Mouse (Mus musculus) heart, postnatal 0 days (tissue): ENCODE measurements around the gene Zzef1. TPM values are rescaled to one million over a fixed set of nuclear protein-coding genes. Genes with fewer than 3 reads are reported as not detected.
A peak's percentile ranks its signal among the peaks of the same experiment; 100 is the strongest.

ENCODE experiments used
- ATAC-seq: fragments of 200-750 bp; cut with Nextera tagmentation; 2 replicates; pipeline ENCODE4 v1.8.0; 2017; ENCODE audit warnings: low read depth, moderate number of reproducible peaks, moderate library complexity; ENCODE audit not compliant: insufficient read depth
- DNase-seq: peaks from one replicate; pipeline ENCODE4 v3.0.0-alpha.2; 2016; ENCODE audit warnings: low spot score
- H3K27ac ChIP-seq: fragments of 300-500 bp; sonication (generic); 2 replicates; pipeline ENCODE4 v1.5.1; 2014; ENCODE audit warnings: low read depth, mild to moderate bottlenecking
- H3K27me3 ChIP-seq: fragments of 300-500 bp; sonication (generic); 2 replicates; pipeline ENCODE4 v1.6.1; 2014; ENCODE audit warnings: low read length, mixed read lengths; ENCODE audit not compliant: control insufficient read depth, insufficient read depth
- H3K36me3 ChIP-seq: fragments of 300-500 bp; sonication (generic); replicated peaks from 2 replicates; pipeline ENCODE4 v1.6.1; 2014; ENCODE audit warnings: low read length, mixed read lengths; ENCODE audit not compliant: control insufficient read depth, insufficient read depth
- H3K4me1 ChIP-seq: fragments of 300-500 bp; sonication (generic); 2 replicates; pipeline ENCODE4 v1.6.1; 2014; ENCODE audit warnings: antibody characterized with exemption; ENCODE audit not compliant: control insufficient read depth, insufficient read depth
- H3K4me2 ChIP-seq: fragments of 300-500 bp; sonication (generic); 2 replicates; pipeline ENCODE4 v1.6.1; 2014; ENCODE audit warnings: low read depth, mild to moderate bottlenecking, low read length, moderate library complexity
- H3K4me3 ChIP-seq: fragments of 300-500 bp; sonication (generic); 2 replicates; pipeline ENCODE4 v1.5.1; 2014; ENCODE audit warnings: low read depth, low read length
- H3K9ac ChIP-seq: fragments of 300-500 bp; sonication (generic); replicated peaks from 2 replicates; pipeline ENCODE4 v1.6.1; 2014; ENCODE audit warnings: low read depth, low read length, mixed read lengths
- H3K9me3 ChIP-seq: fragments of 300-500 bp; sonication (generic); replicated peaks from 2 replicates; pipeline ENCODE4 v1.6.1; 2016; ENCODE audit warnings: low read length; ENCODE audit not compliant: control insufficient read depth
- CTCF ChIP-seq: IDR thresholded peaks from 2 replicates; pipeline ENCODE4 v1.5.1; 2016; ENCODE audit warnings: antibody characterized with exemption, control low read depth, low read depth
- EP300 ChIP-seq: IDR thresholded peaks from 2 replicates; pipeline ENCODE4 v1.6.1; 2016; ENCODE audit warnings: antibody characterized with exemption, low read depth
- WGBS: fragments of 180-500 bp; shearing (Covaris S2); extraction: QIAGEN DNeasy Blood & Tissue Kit; methylation state at CpG from one replicate; pipeline ENCODE4 v1.1.7; 2014; 5-methylcytosine and 5-hydroxymethylcytosine counted together
- polyA plus RNA-seq: library from polyadenylated mRNA; unstranded; fragments of >200 nt; fragmentation: Nextera tagmentation; extraction: Ambion mirVana; gene quantifications from 2 replicates; pipeline ENCODE4 v1.2.1, GENCODE M21; 2015
- total RNA-seq: library from RNA; depleted of rRNA; stranded (reverse); fragments of >200 nt; gene quantifications from 2 replicates; pipeline ENCODE4 v1.2.3, GENCODE M21; 2014; ENCODE audit warnings: low replicate concordance

Gene Zzef1
- total and polyA plus RNA-seq, 2 experiments from 2014 or later = 5.2 to 43.2 TPM

DNA sequence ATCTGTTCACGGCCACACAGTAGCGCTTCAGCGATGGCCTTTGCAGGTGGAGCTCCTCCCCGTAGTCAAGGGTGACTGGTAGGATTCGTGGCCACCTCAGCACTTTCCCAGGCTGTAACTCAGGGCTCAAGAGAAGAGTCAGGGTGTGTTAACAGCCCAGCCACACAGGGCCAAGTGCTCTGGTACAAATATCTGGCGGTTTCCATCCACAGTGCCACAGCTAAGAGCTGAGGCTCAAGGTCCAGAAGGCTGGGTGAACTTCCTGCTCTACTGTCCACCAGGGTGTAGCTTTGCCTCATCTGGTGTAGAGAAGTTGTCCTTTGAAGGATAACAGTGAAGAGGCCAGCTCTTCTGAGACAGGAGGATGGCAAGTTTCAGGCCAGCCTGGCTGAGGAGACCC is 156.7 kb downstream of the Zzef1 start:
- no peak for DNase-seq
- TF ChIP-seq CTCF (no peak), EP300 (no peak)
- WGBS = 72% methylated on average over 6 of the region's 6 CpGs
- no peak overlapping the region for H3K4me3 ChIP-seq
- no peak overlapping the region; the same call in 1 of the 2 replicates for H3K9ac ChIP-seq
- H3K4me2 ChIP-seq = no peak overlapping the region
- H3K36me3 ChIP-seq = no peaks in the 10 kb centered on the region
- peak overlapping the region; percentile 66 for H3K27ac ChIP-seq
- no peaks in the 10 kb centered on the region for H3K9me3 ChIP-seq
- ATAC-seq = no peak
- H3K27me3 ChIP-seq = no peaks in the 10 kb centered on the region
- peaks cover 38% of the 10 kb centered on the region for H3K4me1 ChIP-seq

GRCm38 (mm10) chr11:72953116-72953439 is 157.1 kb downstream of the Zzef1 start:
- Histone ChIP-seq H3K9ac (no peak overlapping the region; the same call in 1 of the 2 replicates), H3K9me3 (no peaks in the 10 kb centered on the region), H3K36me3 (no peaks in the 10 kb centered on the region), H3K4me3 (no peak overlapping the region), H3K4me1 (peaks cover 38% of the 10 kb centered on the region), H3K27me3 (no peaks in the 10 kb centered on the region), H3K27ac (peak overlapping the region; percentile 66), H3K4me2 (no peak overlapping the region)
- DNase-seq (no peak), ATAC-seq (no peak)
- TF ChIP-seq CTCF (no peak), EP300 (no peak)
- 77% methylated on average over 1 of the region's 1 CpGs for WGBS

DNA sequence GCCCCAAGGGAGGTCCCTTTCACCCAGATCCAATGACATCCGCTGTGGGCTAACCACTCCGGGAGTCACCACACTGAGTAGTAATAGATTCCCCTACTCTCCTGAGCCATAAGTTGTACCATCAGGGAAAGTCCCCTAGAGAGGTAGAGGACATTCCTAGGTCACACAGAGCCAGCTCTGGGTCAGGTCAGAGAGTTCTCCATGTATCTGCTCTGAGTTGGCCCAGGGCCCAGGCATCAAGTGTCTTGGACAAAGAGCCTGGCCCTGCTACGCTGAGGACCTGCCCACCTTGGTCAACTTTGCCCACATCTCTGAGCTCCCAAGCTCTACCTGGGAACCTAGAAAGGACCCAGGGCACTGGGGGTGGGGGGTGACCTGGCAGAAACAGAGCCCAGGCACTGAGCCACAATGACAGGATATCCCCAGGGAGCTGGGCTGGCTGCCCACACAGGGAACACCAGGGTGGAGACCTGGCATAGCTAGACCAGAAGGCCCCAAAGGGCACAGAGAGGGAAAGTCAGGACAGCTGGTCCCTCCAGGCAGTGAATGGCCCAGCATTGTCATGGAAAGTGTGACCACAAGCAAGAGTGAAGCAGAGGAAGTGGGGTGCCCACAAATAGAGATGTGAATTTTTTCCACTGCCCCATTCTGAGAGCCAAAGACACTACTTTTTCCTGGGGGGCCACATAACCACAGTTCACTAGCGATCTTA is 157.6 kb downstream of the Zzef1 start:
- ATAC-seq = peak; percentile 76
- 45% methylated on average over 4 of the region's 4 CpGs for WGBS
- no peaks in the 10 kb centered on the region for H3K9me3 ChIP-seq
- no peak overlapping the region for H3K9ac ChIP-seq
- no peak overlapping the region for H3K4me2 ChIP-seq
- H3K4me3 ChIP-seq = no peak overlapping the region
- H3K27me3 ChIP-seq = no peaks in the 10 kb centered on the region
- peak; percentile 69 for DNase-seq
- peak overlapping the region; percentile 66 for H3K27ac ChIP-seq
- H3K4me1 ChIP-seq = peaks cover 38% of the 10 kb centered on the region
- TF ChIP-seq EP300 = no peak
- TF ChIP-seq CTCF = no peak
- H3K36me3 ChIP-seq = no peaks in the 10 kb centered on the region

DNA sequence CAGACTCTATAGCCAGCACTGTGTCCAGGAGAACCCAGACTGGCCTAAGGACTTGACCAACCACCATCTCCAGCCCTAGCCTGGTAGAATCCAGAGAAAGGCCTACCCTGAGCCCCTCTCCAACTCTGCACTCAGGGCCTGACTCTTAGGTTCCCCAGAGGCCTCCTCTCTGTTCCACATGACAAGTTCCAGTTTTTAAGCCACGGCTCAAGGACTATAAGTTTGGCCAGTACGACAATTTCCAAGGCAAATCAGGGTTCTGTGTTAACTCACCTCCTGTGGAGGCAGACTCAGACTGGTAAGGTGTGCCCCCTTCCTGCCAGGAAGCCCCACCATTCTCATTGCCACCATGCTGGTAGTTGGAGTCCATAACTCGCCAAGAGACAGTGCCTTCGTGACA is 158.2 kb downstream of the Zzef1 start:
- DNase-seq = no peak
- Histone ChIP-seq H3K27ac (peak overlapping the region; percentile 66; the same call in 1 of the 2 replicates), H3K36me3 (no peaks in the 10 kb centered on the region), H3K4me1 (peaks cover 38% of the 10 kb centered on the region), H3K4me2 (no peak overlapping the region), H3K27me3 (no peaks in the 10 kb centered on the region), H3K9ac (no peak overlapping the region), H3K4me3 (no peak overlapping the region), H3K9me3 (no peaks in the 10 kb centered on the region)
- WGBS = 93% methylated on average over 4 of the region's 4 CpGs
- ATAC-seq = no peak
- TF ChIP-seq EP300 = no peak
- TF ChIP-seq CTCF = no peak

- Histone ChIP-seq H3K4me1 (peaks cover 38% of the 10 kb centered on the region), H3K9me3 (no peaks in the 10 kb centered on the region), H3K4me3 (no peak overlapping the region), H3K27me3 (peaks cover 5% of the 10 kb centered on the region; the same call in 1 of the 2 replicates), H3K36me3 (no peaks in the 10 kb centered on the region), H3K4me2 (no peak overlapping the region), H3K27ac (peak overlapping the region; percentile 52), H3K9ac (no peak overlapping the region)
- 62% methylated on average over 5 of the region's 5 CpGs for WGBS
- peak; percentile 73 for DNase-seq
- peak; percentile 39 for ATAC-seq
- TF ChIP-seq EP300 = peak; percentile 79
- no peak for TF ChIP-seq CTCF
These were observed 159.4 kb downstream of the Zzef1 start for GRCm38 (mm10) chr11:72955339-72955974.

DNA sequence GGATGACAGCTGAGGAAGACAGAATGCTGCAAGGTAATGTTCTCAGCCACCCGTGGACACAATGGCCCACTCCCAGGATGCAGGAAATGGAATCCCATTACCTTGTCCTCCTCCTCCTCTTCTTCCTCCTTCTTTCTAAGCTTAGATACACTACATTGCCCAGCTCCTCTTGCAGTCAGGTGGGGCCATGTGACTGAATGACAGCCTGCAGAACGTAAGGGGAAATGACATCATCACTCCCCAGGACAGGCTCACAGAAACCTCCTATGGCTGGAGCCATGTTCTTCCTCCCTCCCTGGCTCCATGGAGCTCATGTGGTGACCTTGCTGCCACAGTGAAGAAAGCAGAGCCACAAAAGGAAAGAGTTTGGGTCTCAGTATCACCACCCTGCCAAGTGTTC is 161.3 kb downstream of the Zzef1 start:
- Histone ChIP-seq H3K4me1 (peaks cover 29% of the 10 kb centered on the region), H3K9ac (no peak overlapping the region), H3K36me3 (no peaks in the 10 kb centered on the region), H3K27ac (no peak overlapping the region), H3K4me3 (no peak overlapping the region), H3K9me3 (no peaks in the 10 kb centered on the region), H3K27me3 (peaks cover 20% of the 10 kb centered on the region), H3K4me2 (no peak overlapping the region)
- TF ChIP-seq EP300 (no peak), CTCF (no peak)
- DNase-seq = no peak
- WGBS = 19% methylated on average over 2 of the region's 2 CpGs
- ATAC-seq = no peak
